Mouse (Mus musculus) heart, embryonic 13.5 days (tissue): Measurements from ENCODE around the gene Tpst2. TPM values are rescaled to one million over a fixed set of nuclear protein-coding genes. Genes with fewer than 3 reads are reported as not detected.

Experiments used
- ATAC-seq: fragments of 200-750 bp; cut with Nextera tagmentation; 2 replicates; pipeline ENCODE4 v1.8.0; 2017; ENCODE audit warnings: moderate TSS enrichment; ENCODE audit not compliant: insufficient number of reproducible peaks, low FRiP score, low TSS enrichment; ENCODE audit errors: extremely low read depth
- H3K27ac ChIP-seq: fragments of 300-500 bp; sonication (generic); replicated peaks from 2 replicates; pipeline ENCODE4 v1.5.1; 2015; ENCODE audit warnings: moderate library complexity, mild to moderate bottlenecking, inconsistent platforms
- H3K27me3 ChIP-seq: fragments of 300-500 bp; sonication (generic); replicated peaks from 2 replicates; pipeline ENCODE4 v1.6.1; 2015; ENCODE audit warnings: mild to moderate bottlenecking, inconsistent platforms
- H3K36me3 ChIP-seq: fragments of 300-500 bp; sonication (generic); 2 replicates; pipeline ENCODE4 v1.6.1; 2015; ENCODE audit warnings: mild to moderate bottlenecking, inconsistent platforms
- H3K4me1 ChIP-seq: fragments of 300-500 bp; sonication (generic); 2 replicates; pipeline ENCODE4 v1.6.1; 2015; ENCODE audit warnings: inconsistent platforms
- H3K4me2 ChIP-seq: fragments of 300-500 bp; sonication (generic); 2 replicates; pipeline ENCODE4 v1.6.1; 2015; ENCODE audit warnings: inconsistent platforms, mild to moderate bottlenecking, moderate library complexity
- H3K4me3 ChIP-seq: fragments of 300-500 bp; sonication (generic); 2 replicates; pipeline ENCODE4 v1.5.1; 2015; ENCODE audit warnings: moderate library complexity, mild to moderate bottlenecking, inconsistent platforms
- H3K9ac ChIP-seq: fragments of 300-500 bp; sonication (generic); 2 replicates; pipeline ENCODE4 v1.6.1; 2015; ENCODE audit warnings: inconsistent platforms, mild to moderate bottlenecking, moderate library complexity
- H3K9me3 ChIP-seq: fragments of 300-500 bp; sonication (generic); 2 replicates; pipeline ENCODE4 v1.6.1; 2016; ENCODE audit warnings: inconsistent platforms
- WGBS: fragments of 180-500 bp; shearing (Covaris S2); methylation state at CpG from one replicate; pipeline ENCODE4 v1.1.7; 2015; ENCODE audit warnings: mixed read lengths; 5-methylcytosine and 5-hydroxymethylcytosine counted together
- polyA plus RNA-seq: library from polyadenylated mRNA; unstranded; fragments of >200 nt; fragmentation: Nextera tagmentation; extraction: Ambion mirVana; gene quantifications from 2 replicates; pipeline ENCODE4 v1.2.1, GENCODE M21; 2015

Tpst2 gene
- 36.8 and 37.5 TPM in 2 replicates for polyA plus RNA-seq

DNA sequence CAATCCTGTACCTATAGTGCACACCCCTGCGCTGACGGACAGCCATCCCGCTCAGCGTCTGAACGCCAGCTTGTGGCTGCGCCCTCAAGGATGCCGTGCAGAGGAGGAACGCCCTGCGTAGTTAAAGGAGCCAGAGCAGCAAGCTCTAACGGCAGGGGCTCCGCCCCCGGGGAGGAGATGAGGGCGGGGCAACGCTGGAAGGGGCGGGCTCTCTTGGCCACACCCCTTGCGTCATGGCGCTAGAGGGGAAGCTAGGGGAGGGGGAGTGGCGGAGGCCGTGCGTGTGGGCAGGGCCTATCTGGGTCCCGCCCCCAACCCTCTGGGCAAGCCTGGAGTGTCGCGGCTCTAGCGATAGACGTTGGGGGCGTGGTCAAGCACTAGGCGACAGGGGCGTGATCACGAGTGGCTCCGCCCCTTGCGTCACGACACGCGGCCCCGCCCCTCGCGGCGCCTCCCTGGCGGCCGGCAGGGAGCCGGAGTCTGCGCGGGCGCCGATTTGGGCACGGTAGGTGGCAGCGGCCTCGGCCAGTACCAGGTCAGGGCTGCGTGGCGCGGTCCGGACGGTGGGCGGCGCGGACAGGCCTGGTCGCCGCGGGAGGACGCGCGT, at the start of gene Tpst2:
TSS of gene Tpst2 (plus strand) at position 425 of the 607 bp plus-strand sequence.
- peak within 1 kb of the TSS; percentile 80 for H3K4me2 ChIP-seq
- WGBS: under 1% methylated on average over 62 of the region's 62 CpGs
- H3K27ac ChIP-seq: peak within 1 kb of the TSS; percentile 75
- no peaks in the 10 kb centered on the region for H3K9me3 ChIP-seq
- peaks cover 48% of the 10 kb centered on the region for H3K4me1 ChIP-seq
- peak within 1 kb of the TSS; percentile 86 for H3K4me3 ChIP-seq
- H3K9ac ChIP-seq: peak within 1 kb of the TSS; percentile 94
- H3K27me3 ChIP-seq: peaks cover 3% of the 10 kb centered on the region
- no peaks in the 10 kb centered on the region for H3K36me3 ChIP-seq
- ATAC-seq: peak; percentile 98

DNA sequence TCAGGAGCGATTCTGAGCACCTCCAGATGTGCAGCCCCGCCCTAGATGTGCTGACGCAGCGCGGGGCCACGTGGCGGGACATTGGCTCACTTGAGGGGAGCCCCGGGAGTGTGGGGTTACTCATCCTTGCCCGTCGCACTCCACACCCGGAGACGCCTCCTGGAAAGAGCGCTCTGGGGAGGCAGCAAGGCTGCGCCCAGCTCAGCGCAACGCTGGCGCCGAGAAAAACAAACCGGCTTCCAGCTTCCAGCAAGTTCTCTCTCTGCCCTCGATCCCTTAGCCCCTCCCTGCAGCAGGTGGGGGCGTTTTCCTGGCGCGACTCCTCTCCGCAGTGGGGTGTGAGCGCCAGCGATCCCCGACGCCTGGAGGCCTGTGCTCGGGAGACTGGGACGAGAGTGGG, 49.1 kb upstream of the Tpst2 start:
- ATAC-seq: no peak
- Histone ChIP-seq H3K9ac (peak overlapping the region; percentile 44; the same call in 1 of the 2 replicates), H3K27ac (no peak overlapping the region)

DNA sequence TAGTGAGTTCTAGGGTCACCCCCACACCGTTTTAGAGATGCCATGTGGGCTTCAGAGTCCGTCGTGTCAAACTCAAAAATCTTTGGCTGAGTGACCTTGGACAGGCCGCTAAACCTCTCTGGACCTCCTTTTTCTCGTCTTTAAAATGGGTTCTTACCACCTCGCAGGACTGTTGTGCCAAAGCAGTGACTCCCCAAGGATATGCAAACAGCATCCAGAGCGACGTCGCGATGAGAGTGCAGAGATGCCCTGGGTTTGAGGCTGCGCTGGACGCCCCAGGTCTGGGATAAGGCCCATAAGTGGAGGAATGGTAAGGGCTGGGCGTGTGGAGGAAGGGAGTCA, 48.6 kb upstream of the Tpst2 start:
- H3K4me1 ChIP-seq: peaks cover 19% of the 10 kb centered on the region
- no peaks in the 10 kb centered on the region for H3K36me3 ChIP-seq
- no peak overlapping the region for H3K27ac ChIP-seq
- H3K9ac ChIP-seq: no peak overlapping the region
- 3% methylated on average over 13 of the region's 13 CpGs for WGBS
- peak overlapping the region; percentile 40 for H3K4me3 ChIP-seq
- ATAC-seq: no peak
- H3K9me3 ChIP-seq: no peaks in the 10 kb centered on the region
- H3K4me2 ChIP-seq: peak overlapping the region; percentile 64
- peaks cover 99% of the 10 kb centered on the region for H3K27me3 ChIP-seq

More for the DNA sequence above, 49.1 kb upstream of the Tpst2 start:
- peak overlapping the region; percentile 40 for H3K4me3 ChIP-seq
- H3K4me1 ChIP-seq: peaks cover 19% of the 10 kb centered on the region
- no peaks in the 10 kb centered on the region for H3K36me3 ChIP-seq
- no peaks in the 10 kb centered on the region for H3K9me3 ChIP-seq
- H3K4me2 ChIP-seq: peak overlapping the region; percentile 56
- 2% methylated on average over 30 of the region's 30 CpGs for WGBS
- peaks cover 99% of the 10 kb centered on the region for H3K27me3 ChIP-seq

DNA sequence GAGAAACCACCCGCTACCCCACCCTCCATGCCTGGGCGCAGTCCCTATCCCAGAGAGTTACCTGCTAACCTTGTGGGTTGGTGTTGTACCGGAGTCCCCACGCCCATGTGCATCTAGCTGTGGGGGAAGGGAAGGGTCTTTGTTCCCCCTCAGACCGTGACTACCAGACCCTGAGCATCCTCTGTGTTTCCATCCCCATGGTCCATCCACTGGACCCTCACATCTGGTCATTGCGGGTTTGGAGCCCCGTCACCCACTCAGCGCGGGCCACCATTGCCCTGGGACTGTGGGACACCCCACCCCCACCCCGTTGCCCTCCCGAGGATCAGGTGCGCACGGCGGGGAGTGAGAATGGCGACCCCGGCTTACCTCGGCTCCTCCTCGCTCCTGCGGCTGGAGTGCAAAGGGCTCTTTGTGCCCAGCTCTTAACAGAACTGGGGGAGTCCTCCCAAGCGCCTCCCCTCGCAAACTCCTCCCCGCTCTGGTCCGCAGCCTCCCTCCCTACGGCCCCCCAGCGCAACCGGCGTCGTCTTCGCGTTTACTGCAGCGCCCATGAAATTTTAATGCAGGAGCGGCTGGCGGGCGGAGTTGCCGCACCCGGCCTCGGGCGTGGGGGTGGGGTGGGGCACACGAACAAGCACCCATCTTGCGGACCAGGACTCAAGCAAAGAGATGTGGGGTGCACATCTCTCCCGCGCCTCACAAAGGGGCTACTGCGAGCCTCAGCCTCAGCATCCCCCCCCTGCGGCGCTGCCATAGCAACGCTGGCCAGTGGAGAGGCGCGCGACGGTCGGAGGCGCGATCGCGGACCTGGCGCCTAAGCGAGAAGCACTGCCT, 48.0 kb upstream of the Tpst2 start:
- H3K4me1 ChIP-seq: peaks cover 19% of the 10 kb centered on the region
- 1% methylated on average over 57 of the region's 57 CpGs for WGBS
- H3K4me2 ChIP-seq: peak overlapping the region; percentile 64
- 0 out of 2 replicates have a peak overlapping the region, but pooled peaks have one; percentile 24 for H3K9ac ChIP-seq
- no peaks in the 10 kb centered on the region for H3K9me3 ChIP-seq
- H3K27ac ChIP-seq: no peak overlapping the region
- no peaks in the 10 kb centered on the region for H3K36me3 ChIP-seq
- ATAC-seq: no peak
- H3K27me3 ChIP-seq: peaks cover 96% of the 10 kb centered on the region
- peak overlapping the region; percentile 40 for H3K4me3 ChIP-seq

DNA sequence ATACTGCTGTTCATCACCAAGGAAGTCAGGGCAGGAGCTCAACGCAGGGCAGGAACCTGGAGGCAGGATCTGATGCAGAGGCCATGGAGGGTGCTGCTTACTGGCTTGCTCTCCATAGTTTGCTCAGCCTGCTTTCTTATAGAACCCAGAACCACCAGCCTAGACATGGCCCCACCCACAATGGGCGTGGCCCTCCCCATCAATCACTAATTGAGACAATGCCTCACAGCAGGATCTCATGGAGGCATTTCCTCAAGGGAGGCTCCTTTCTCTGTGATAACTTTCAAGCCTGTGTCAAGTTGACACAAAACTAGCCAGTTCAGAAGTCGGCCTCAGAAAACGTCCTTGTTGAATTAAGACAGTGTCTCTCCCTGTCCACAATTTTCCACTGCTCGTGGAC, 40.7 kb upstream of the Tpst2 start:
- no peak for ATAC-seq
- 62% methylated on average over 5 of the region's 5 CpGs for WGBS

DNA sequence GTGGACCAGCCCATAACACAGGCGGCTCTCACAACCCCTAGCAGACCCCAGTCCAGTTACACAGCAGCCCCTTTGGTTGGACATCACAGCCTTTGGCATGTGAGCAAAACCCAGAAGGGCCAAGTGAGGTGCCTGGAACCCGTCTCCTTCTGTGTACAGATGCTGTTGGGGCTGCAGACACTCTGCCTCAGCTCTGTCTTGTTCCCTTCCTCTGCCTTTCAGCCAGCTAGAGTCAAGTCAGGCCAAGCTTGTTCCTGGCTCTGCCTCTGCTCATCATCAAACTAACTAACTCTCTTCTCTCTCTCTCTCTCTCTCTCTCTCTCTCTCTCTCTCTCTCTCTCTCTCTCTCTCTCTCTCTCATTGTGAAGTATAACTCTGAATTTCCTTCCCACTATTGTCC, 39.9 kb upstream of the Tpst2 start:
- H3K36me3 ChIP-seq: no peaks in the 10 kb centered on the region
- no peak overlapping the region for H3K27ac ChIP-seq
- peaks cover 70% of the 10 kb centered on the region for H3K27me3 ChIP-seq
- H3K4me1 ChIP-seq: no peaks in the 10 kb centered on the region
- ATAC-seq: no peak
- 52% methylated on average over 2 of the region's 2 CpGs for WGBS
- H3K9ac ChIP-seq: no peak overlapping the region
- H3K4me3 ChIP-seq: no peak overlapping the region
- no peak overlapping the region for H3K4me2 ChIP-seq
- H3K9me3 ChIP-seq: no peaks in the 10 kb centered on the region

More for the DNA sequence above, 40.7 kb upstream of the Tpst2 start:
- H3K9ac ChIP-seq: no peak overlapping the region
- H3K27me3 ChIP-seq: peaks cover 78% of the 10 kb centered on the region
- H3K27ac ChIP-seq: no peak overlapping the region
- no peaks in the 10 kb centered on the region for H3K4me1 ChIP-seq
- H3K4me2 ChIP-seq: no peak overlapping the region
- no peak overlapping the region for H3K4me3 ChIP-seq
- H3K36me3 ChIP-seq: no peaks in the 10 kb centered on the region
- H3K9me3 ChIP-seq: no peaks in the 10 kb centered on the region

DNA sequence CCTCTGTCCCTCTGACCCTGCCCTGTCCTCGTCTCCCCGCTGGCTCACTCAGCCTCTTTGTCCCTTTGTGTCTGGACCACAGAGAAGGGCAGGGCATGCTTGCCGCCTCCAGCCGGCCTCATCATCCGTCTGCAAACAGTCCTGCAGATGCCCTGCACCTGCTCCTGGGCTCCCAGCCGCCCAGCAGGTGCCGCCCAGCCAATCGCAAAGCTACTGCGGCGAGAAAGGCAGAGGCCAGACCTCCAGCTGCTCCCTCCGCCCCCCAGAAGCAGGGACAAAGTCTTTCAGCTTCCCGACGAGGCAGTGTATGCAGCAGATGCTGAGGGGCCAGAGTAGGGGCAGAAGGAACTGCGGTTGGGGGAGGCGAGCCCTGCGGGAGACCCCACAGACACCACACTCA, 39.1 kb upstream of the Tpst2 start:
- peaks cover 62% of the 10 kb centered on the region for H3K27me3 ChIP-seq
- no peak for ATAC-seq
- no peak overlapping the region for H3K4me3 ChIP-seq
- H3K4me2 ChIP-seq: no peak overlapping the region
- H3K9me3 ChIP-seq: no peaks in the 10 kb centered on the region
- 3% methylated on average over 16 of the region's 16 CpGs for WGBS
- no peak overlapping the region for H3K27ac ChIP-seq
- no peaks in the 10 kb centered on the region for H3K4me1 ChIP-seq
- no peak overlapping the region for H3K9ac ChIP-seq
- no peaks in the 10 kb centered on the region for H3K36me3 ChIP-seq

DNA sequence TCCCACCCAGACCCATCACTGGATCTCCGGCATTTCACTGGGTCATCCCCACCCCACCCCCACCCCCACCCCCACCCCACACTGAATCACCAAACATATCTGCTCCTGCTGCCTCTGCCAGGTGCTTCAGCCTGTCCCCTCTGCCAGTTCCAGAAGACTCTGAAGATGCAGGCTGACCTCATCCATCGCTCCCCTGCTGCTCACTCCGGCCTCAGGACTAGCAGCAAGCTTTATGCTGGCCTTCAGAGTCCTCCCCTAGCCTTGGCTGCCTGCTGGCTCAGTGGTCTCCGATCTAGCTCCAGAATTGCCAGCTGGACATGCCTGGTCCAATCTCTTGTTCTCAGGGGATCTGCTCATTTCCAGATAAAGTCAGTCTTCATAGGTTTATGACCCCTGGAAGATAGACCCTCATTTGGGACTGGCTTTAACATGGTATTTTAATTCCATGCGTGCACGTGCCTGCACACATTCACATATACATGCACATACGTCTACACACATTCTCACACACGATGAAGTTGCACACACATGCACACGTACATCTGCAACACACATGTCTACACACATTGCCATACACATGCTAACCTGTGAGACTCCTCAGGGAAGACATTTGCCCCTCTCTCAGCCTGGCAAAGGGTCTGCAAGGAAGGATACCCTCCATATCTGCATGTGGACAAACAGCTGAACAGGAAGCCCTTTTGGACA, 38.5 kb upstream of the Tpst2 start:
- H3K27me3 ChIP-seq: peaks cover 56% of the 10 kb centered on the region
- H3K4me3 ChIP-seq: no peak overlapping the region
- WGBS: 48% methylated on average over 9 of the region's 9 CpGs
- H3K4me1 ChIP-seq: no peaks in the 10 kb centered on the region
- H3K4me2 ChIP-seq: no peak overlapping the region
- no peak for ATAC-seq
- H3K9me3 ChIP-seq: no peaks in the 10 kb centered on the region
- H3K36me3 ChIP-seq: no peaks in the 10 kb centered on the region
- no peak overlapping the region for H3K9ac ChIP-seq
- H3K27ac ChIP-seq: no peak overlapping the region

DNA sequence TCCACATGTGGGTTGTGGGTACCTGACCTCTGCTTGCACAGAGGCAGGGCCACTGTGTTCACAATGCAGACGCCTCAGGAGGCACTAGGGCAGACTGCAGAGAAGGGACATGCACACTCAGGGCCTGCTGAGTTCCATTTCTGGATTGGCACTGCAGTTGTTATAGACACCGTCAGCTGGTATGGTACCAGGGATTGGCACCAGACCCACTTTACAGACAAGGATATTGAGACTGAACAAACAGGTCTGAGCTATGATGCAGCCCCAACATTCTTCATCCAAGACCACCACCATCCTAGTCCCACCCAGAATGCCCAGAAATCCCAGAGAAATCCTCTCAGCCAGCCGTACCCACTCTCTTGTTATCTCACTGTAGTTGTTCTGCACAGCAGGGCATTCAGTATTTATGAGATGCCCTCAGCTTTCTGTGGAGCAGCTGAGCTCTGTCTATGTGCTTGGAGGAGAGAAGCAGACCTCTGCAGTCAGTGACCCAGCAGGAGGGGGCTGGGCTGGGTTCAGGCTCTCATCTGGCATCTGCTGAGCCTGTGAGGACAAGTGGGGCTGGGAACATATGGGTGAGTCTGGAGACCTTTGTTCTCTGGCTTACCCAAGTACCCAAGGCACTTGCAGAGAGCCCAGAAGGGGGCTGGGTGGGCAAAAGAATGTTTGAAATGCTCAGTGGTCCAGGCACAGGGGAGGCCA, 37.6 kb upstream of the Tpst2 start:
- no peak for ATAC-seq
- whole genome bisulfite sequencing: 57% methylated on average over 3 of the region's 3 CpGs

DNA sequence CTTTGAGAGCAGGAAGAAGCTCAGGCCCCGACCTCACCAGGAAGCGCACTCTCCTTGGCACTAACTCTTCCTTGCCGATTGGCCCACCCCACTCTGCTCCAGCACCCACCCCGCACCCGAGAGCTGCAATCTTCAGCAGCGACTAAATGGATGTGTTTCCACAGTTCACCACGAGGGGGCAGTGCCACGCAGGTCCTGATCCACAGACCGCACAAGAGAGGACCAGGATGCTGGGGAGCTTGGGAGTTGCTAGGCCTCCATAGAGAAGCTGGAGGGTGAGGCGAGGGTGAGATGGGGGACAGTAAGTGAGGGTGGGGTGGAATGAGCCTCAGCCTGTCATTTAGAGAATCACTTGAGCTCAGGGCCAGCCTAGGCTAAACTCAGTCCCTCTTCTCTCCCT, 35.7 kb upstream of the Tpst2 start:
- Histone ChIP-seq H3K9me3 (no peaks in the 10 kb centered on the region), H3K4me3 (no peak overlapping the region), H3K4me1 (peaks cover 19% of the 10 kb centered on the region), H3K27me3 (peaks cover 47% of the 10 kb centered on the region), H3K4me2 (peak overlapping the region; percentile 48), H3K27ac (no peak overlapping the region), H3K9ac (no peak overlapping the region), H3K36me3 (no peaks in the 10 kb centered on the region)
- no peak for ATAC-seq
- WGBS: 1% methylated on average over 10 of the region's 10 CpGs

More for the DNA sequence above, 37.6 kb upstream of the Tpst2 start:
- peaks cover 3% of the 10 kb centered on the region for H3K4me1 ChIP-seq
- H3K4me3 ChIP-seq: no peak overlapping the region
- no peak overlapping the region for H3K9ac ChIP-seq
- H3K9me3 ChIP-seq: no peaks in the 10 kb centered on the region
- H3K27ac ChIP-seq: no peak overlapping the region
- H3K36me3 ChIP-seq: no peaks in the 10 kb centered on the region
- H3K4me2 ChIP-seq: no peak overlapping the region
- peaks cover 55% of the 10 kb centered on the region for H3K27me3 ChIP-seq

DNA sequence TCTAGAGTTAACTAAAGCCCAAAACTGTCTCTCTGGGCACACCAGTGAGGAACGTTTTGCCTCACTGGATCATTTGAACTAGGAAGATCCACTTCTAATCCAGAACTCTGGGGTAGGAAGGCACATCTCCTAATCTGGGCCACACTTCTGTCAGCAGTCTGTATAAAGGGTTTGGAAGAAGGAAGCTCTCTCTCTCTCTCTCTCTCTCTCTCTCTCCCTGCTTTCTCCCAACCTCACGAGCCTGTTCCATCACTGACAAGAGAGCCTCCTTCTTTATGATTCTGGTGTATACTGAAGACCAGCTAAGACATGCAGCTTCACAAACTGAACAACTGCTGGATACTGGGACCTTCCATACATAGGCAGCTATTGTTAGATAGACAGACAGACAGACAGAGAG, 34.6 kb upstream of the Tpst2 start:
- Histone ChIP-seq H3K9ac (no peak overlapping the region), H3K4me3 (no peak overlapping the region), H3K4me1 (peaks cover 19% of the 10 kb centered on the region), H3K27me3 (peaks cover 42% of the 10 kb centered on the region), H3K27ac (no peak overlapping the region), H3K4me2 (no peak overlapping the region), H3K9me3 (no peaks in the 10 kb centered on the region), H3K36me3 (no peaks in the 10 kb centered on the region)
- ATAC-seq: no peak
- WGBS: 76% methylated on average over 2 of the region's 2 CpGs
